Mouse (Mus musculus) stomach, postnatal 0 days (tissue): ENCODE measurements around the gene Lrrc25. TPM values are rescaled to one million over a fixed set of nuclear protein-coding genes. Genes with fewer than 3 reads are reported as not detected.

Experiments used
- ATAC-seq: fragments of 200-750 bp; cut with Nextera tagmentation; 2 replicates; pipeline ENCODE4 v1.8.0; 2017; ENCODE audit not compliant: low FRiP score, low TSS enrichment
- DNase-seq: peaks from one replicate; pipeline ENCODE4 v3.0.0-alpha.2; 2016; ENCODE audit warnings: low spot score
- H3K27ac ChIP-seq: fragments of 300-500 bp; sonication (generic); replicated peaks from 2 replicates; pipeline ENCODE4 v1.5.1; 2014; ENCODE audit warnings: mild to moderate bottlenecking, control low read depth
- H3K27me3 ChIP-seq: fragments of 300-500 bp; sonication (generic); 2 replicates; pipeline ENCODE4 v1.6.1; 2014; ENCODE audit warnings: low read length; ENCODE audit not compliant: control insufficient read depth, insufficient read depth
- H3K36me3 ChIP-seq: fragments of 300-500 bp; sonication (generic); 2 replicates; pipeline ENCODE4 v1.6.1; 2014; ENCODE audit warnings: low read length, mixed read lengths; ENCODE audit not compliant: control insufficient read depth, insufficient read depth
- H3K4me1 ChIP-seq: fragments of 300-500 bp; sonication (generic); replicated peaks from 2 replicates; pipeline ENCODE4 v1.6.1; 2014; ENCODE audit warnings: antibody characterized with exemption; ENCODE audit not compliant: control insufficient read depth, insufficient read depth
- H3K4me2 ChIP-seq: fragments of 300-500 bp; sonication (generic); replicated peaks from 2 replicates; pipeline ENCODE4 v1.6.1; 2014; ENCODE audit warnings: low read depth, mild to moderate bottlenecking, control low read depth, moderate library complexity
- H3K4me3 ChIP-seq: fragments of 300-500 bp; sonication (generic); 2 replicates; pipeline ENCODE4 v1.5.1; 2014; ENCODE audit warnings: low read depth, low read length, control low read depth
- H3K9ac ChIP-seq: fragments of 300-500 bp; sonication (generic); 2 replicates; pipeline ENCODE4 v1.6.1; 2014; ENCODE audit warnings: mild to moderate bottlenecking, low read length, control low read depth, mixed read lengths
- H3K9me3 ChIP-seq: fragments of 300-500 bp; sonication (generic); 2 replicates; pipeline ENCODE4 v1.6.1; 2016; ENCODE audit warnings: low read length; ENCODE audit not compliant: control insufficient read depth
- CTCF ChIP-seq: IDR thresholded peaks from 2 replicates; pipeline ENCODE4 v1.5.1; 2016; ENCODE audit warnings: antibody characterized with exemption, low read depth, mild to moderate bottlenecking, moderate library complexity
- EP300 ChIP-seq: optimal IDR thresholded peaks from 2 replicates; pipeline ENCODE3; 2016; ENCODE audit warnings: antibody characterized with exemption
- WGBS: fragments of 180-500 bp; shearing (Covaris S2); extraction: QIAGEN DNeasy Blood & Tissue Kit; methylation state at CpG from one replicate; pipeline ENCODE4 v1.1.7; 2014; 5-methylcytosine and 5-hydroxymethylcytosine counted together
- polyA plus RNA-seq: library from polyadenylated mRNA; unstranded; fragments of >200 nt; fragmentation: Nextera tagmentation; extraction: Ambion mirVana; gene quantifications from 2 replicates; pipeline ENCODE4 v1.2.1, GENCODE M21; 2015

The Lrrc25 gene
- polyA plus RNA-seq, 1 experiment from 2014 or later = 2.3 TPM

DNA sequence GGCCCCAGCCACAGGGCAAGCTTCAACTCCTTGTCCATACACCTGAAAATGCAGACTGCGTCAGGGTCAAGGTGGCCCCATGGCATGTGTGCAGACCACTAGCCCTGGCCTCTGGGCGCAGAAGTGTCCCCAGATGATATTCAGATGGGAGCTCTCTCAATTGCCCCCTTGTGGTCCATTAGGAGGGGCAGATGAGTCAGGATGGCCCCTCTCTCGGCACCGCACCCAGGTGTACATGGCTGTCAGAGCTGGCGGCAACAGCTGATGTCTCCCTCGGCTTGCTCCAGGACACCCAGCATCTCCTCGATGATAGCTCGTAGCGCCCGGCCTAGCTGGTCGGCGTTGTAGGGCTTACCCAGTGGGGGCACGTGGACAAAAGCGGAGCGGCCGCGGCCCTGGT is 34.4 kb downstream of the Lrrc25 start:
- Histone ChIP-seq H3K4me2 (no peak overlapping the region), H3K27ac (no peak overlapping the region), H3K4me1 (peaks cover 8% of the 10 kb centered on the region; the same call in 1 of the 2 replicates), H3K36me3 (peaks cover 10% of the 10 kb centered on the region; the same call in 1 of the 2 replicates), H3K9me3 (no peaks in the 10 kb centered on the region), H3K4me3 (no peak overlapping the region), H3K9ac (no peak overlapping the region; the same call in 1 of the 2 replicates), H3K27me3 (no peaks in the 10 kb centered on the region)
- WGBS = 94% methylated on average over 17 of the region's 17 CpGs
- DNase-seq = no peak
- ATAC-seq = no peak
- no peak for TF ChIP-seq CTCF
- TF ChIP-seq EP300 = no peak

DNA sequence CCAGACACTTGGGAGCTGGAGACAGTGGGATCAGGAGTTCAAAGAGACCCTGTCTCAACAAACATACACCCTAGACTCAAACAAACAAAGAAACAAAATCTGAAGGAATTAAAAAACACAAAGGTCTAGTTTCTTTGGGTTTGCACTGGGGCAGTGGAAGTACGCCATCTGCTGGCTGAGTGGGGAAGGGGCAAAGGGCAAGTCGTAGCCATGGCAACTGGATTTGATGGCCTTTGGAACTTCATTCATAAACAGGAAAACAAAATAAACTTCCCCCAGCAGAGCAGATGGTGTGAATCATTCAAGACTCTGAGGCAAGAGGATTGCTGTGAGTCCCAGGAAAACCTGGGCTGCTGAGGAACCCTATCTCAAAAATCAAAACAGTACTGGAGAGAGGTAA is 37.3 kb downstream of the Lrrc25 start:
- WGBS = 54% methylated on average over 2 of the region's 2 CpGs
- H3K4me3 ChIP-seq = no peak overlapping the region
- no peaks in the 10 kb centered on the region for H3K9me3 ChIP-seq
- H3K27me3 ChIP-seq = no peaks in the 10 kb centered on the region
- no peak overlapping the region for H3K9ac ChIP-seq
- H3K4me1 ChIP-seq = peaks cover 11% of the 10 kb centered on the region
- H3K27ac ChIP-seq = no peak overlapping the region
- no peak for TF ChIP-seq EP300
- peak; percentile 90 for TF ChIP-seq CTCF
- no peak for ATAC-seq
- H3K4me2 ChIP-seq = no peak overlapping the region
- H3K36me3 ChIP-seq = peaks cover 14% of the 10 kb centered on the region
- DNase-seq = peak; percentile 74

DNA sequence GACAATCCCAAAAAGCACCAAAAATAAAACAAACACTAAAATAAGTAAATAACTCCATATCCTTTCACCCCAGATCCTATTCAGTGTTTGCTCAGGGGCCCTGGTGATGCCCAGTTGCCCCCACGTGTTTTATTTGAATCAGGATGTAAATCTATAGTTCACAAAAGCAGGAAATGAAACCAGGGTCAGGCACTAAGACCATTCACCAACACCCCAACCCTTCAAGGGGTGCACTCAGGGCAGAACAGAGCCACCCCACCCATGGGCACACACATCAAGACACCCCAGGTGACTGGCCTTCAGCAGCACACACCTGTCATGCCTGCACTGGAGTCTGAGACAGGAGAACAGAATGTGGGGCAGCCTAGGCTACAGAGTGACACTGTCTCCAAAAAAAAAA is 38.2 kb downstream of the Lrrc25 start:
- peaks cover 6% of the 10 kb centered on the region for H3K4me1 ChIP-seq
- TF ChIP-seq CTCF = no peak
- TF ChIP-seq EP300 = no peak
- H3K9me3 ChIP-seq = no peaks in the 10 kb centered on the region
- no peaks in the 10 kb centered on the region for H3K27me3 ChIP-seq
- 56% methylated on average over 1 of the region's 1 CpGs for WGBS
- peaks cover 14% of the 10 kb centered on the region for H3K36me3 ChIP-seq
- H3K9ac ChIP-seq = no peak overlapping the region
- ATAC-seq (no peak), DNase-seq (no peak)
- H3K4me2 ChIP-seq = no peak overlapping the region
- H3K4me3 ChIP-seq = no peak overlapping the region
- no peak overlapping the region for H3K27ac ChIP-seq

DNA sequence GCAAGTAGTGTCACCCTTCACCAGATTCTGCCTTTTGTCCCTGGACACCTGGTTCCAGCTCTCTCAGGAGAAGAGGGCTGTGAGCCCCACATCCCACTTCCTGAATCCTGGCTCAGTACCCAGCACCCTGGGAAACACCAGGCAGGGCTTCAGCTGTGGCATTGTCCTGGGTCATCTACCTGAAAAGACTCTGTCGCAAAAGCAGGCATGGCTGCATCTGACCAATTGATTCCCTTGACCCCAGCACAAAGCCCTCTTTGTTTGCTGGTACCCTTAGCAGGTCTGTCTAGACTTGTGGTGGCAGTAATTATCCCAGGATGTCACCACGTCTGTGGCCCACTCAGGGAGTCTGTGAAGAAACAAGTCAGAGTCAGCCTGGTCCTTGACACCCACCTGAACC is 39.5 kb downstream of the Lrrc25 start:
- H3K9ac ChIP-seq = no peak overlapping the region
- peaks cover 11% of the 10 kb centered on the region for H3K36me3 ChIP-seq
- WGBS = 67% methylated on average over 2 of the region's 2 CpGs

GRCm38 (mm10) chr8:70656193-70656790 is 40.3 kb downstream of the Lrrc25 start:
- Histone ChIP-seq H3K9ac (no peak overlapping the region), H3K4me2 (no peak overlapping the region), H3K4me1 (peaks cover 8% of the 10 kb centered on the region; the same call in 1 of the 2 replicates), H3K27me3 (no peaks in the 10 kb centered on the region), H3K4me3 (no peak overlapping the region), H3K9me3 (no peaks in the 10 kb centered on the region), H3K27ac (no peak overlapping the region), H3K36me3 (peaks cover 10% of the 10 kb centered on the region)
- no peak for DNase-seq
- whole genome bisulfite sequencing = 73% methylated on average over 13 of the region's 13 CpGs
- no peak for TF ChIP-seq CTCF
- no peak for TF ChIP-seq EP300
- ATAC-seq = no peak

More for the DNA sequence above, 39.5 kb downstream of the Lrrc25 start:
- no peak overlapping the region for H3K27ac ChIP-seq
- no peak for ATAC-seq
- H3K27me3 ChIP-seq = no peaks in the 10 kb centered on the region
- DNase-seq = no peak
- H3K4me1 ChIP-seq = peaks cover 8% of the 10 kb centered on the region; the same call in 1 of the 2 replicates
- H3K4me3 ChIP-seq = no peak overlapping the region
- TF ChIP-seq CTCF (no peak), EP300 (no peak)
- no peak overlapping the region for H3K4me2 ChIP-seq
- H3K9me3 ChIP-seq = no peaks in the 10 kb centered on the region

GRCm38 (mm10) chr8:70657214-70657613 is 41.3 kb downstream of the Lrrc25 start:
- Histone ChIP-seq H3K4me2 (no peak overlapping the region), H3K9me3 (no peaks in the 10 kb centered on the region), H3K27ac (no peak overlapping the region), H3K36me3 (peaks cover 9% of the 10 kb centered on the region), H3K4me3 (no peak overlapping the region), H3K9ac (no peak overlapping the region), H3K4me1 (peaks cover 8% of the 10 kb centered on the region; the same call in 1 of the 2 replicates), H3K27me3 (no peaks in the 10 kb centered on the region)
- no peak for ATAC-seq
- DNase-seq = no peak
- WGBS = 92% methylated on average over 3 of the region's 3 CpGs
- TF ChIP-seq EP300 = no peak
- TF ChIP-seq CTCF = no peak
